Mouse (Mus musculus): Measurements from ENCODE around the gene Glrx. TPM values are rescaled to one million over a fixed set of nuclear protein-coding genes. Genes with fewer than 3 reads are reported as not detected.

Glrx gene
- 118 and 120 TPM in 2 replicates for polyA plus RNA-seq (2015; fragmentation: Nextera tagmentation; extraction: Ambion mirVana)

GRCm38 (mm10) chr13:75839719-75840481, at the start of gene Glrx:
Glrx (plus strand) TSS chr13:75839868.
- peak; percentile 81 for ATAC-seq (ENCODE audit: insufficient number of reproducible peaks, low FRiP score, low TSS enrichment, low read depth)
- H3K27ac ChIP-seq = peak within 1 kb of the TSS; percentile 71
- WGBS = under 1% methylated on average over 12 of the region's 12 CpGs
- peak within 1 kb of the TSS; percentile 55 for H3K4me3 ChIP-seq
- no peaks in the 10 kb centered on the region for H3K9me3 ChIP-seq
- peak within 1 kb of the TSS; percentile 74 for H3K4me2 ChIP-seq
- peak within 1 kb of the TSS; percentile 39; the same call in 1 of the 2 replicates for H3K9ac ChIP-seq
- no peaks in the 10 kb centered on the region for H3K27me3 ChIP-seq
- peaks cover 13% of the 10 kb centered on the region for H3K4me1 ChIP-seq
- H3K36me3 ChIP-seq = no peaks in the 10 kb centered on the region

GRCm38 (mm10) chr13:75790550-75791205, 49.0 kb upstream of the Glrx start:
- no peaks in the 10 kb centered on the region for H3K27me3 ChIP-seq
- H3K27ac ChIP-seq = no peak overlapping the region
- no peaks in the 10 kb centered on the region for H3K36me3 ChIP-seq
- 78% methylated on average over 1 of the region's 1 CpGs for WGBS
- H3K9me3 ChIP-seq = no peaks in the 10 kb centered on the region
- ATAC-seq (ENCODE audit: insufficient number of reproducible peaks, low FRiP score, low TSS enrichment, low read depth) = no peak
- H3K4me2 ChIP-seq = no peak overlapping the region
- H3K4me1 ChIP-seq = no peaks in the 10 kb centered on the region
- no peak overlapping the region for H3K9ac ChIP-seq
- H3K4me3 ChIP-seq = no peak overlapping the region

GRCm38 (mm10) chr13:75793863-75794629, 45.6 kb upstream of the Glrx start:
- Histone ChIP-seq H3K36me3 (no peaks in the 10 kb centered on the region), H3K4me2 (no peak overlapping the region), H3K9me3 (no peaks in the 10 kb centered on the region), H3K9ac (no peak overlapping the region), H3K4me1 (no peaks in the 10 kb centered on the region), H3K27me3 (no peaks in the 10 kb centered on the region), H3K27ac (no peak overlapping the region), H3K4me3 (no peak overlapping the region)
- 58% methylated on average over 6 of the region's 6 CpGs for WGBS
- no peak for ATAC-seq (ENCODE audit: insufficient number of reproducible peaks, low FRiP score, low TSS enrichment, low read depth)

- 25% methylated on average over 18 of the region's 18 CpGs for WGBS
- H3K9ac ChIP-seq = no peak overlapping the region
- peak overlapping the region; percentile 27 for H3K4me3 ChIP-seq
- H3K36me3 ChIP-seq = no peaks in the 10 kb centered on the region
- ATAC-seq (ENCODE audit: insufficient number of reproducible peaks, low FRiP score, low TSS enrichment, low read depth) = peak; percentile 81
- H3K27ac ChIP-seq = no peak overlapping the region
- H3K27me3 ChIP-seq = no peaks in the 10 kb centered on the region
- no peaks in the 10 kb centered on the region for H3K9me3 ChIP-seq
- H3K4me1 ChIP-seq = no peaks in the 10 kb centered on the region
- H3K4me2 ChIP-seq = peak overlapping the region; percentile 45
Observed at GRCm38 (mm10) chr13:75797369-75798141, 42.1 kb upstream of the Glrx start.

GRCm38 (mm10) chr13:75798413-75799302, 41.0 kb upstream of the Glrx start:
- Histone ChIP-seq H3K27me3 (no peaks in the 10 kb centered on the region), H3K36me3 (no peaks in the 10 kb centered on the region), H3K27ac (peak overlapping the region; percentile 17; the same call in 1 of the 2 replicates), H3K4me2 (no peak overlapping the region), H3K4me3 (no peak overlapping the region), H3K4me1 (no peaks in the 10 kb centered on the region), H3K9ac (no peak overlapping the region), H3K9me3 (no peaks in the 10 kb centered on the region)
- ATAC-seq (ENCODE audit: insufficient number of reproducible peaks, low FRiP score, low TSS enrichment, low read depth) = no peak
- 62% methylated on average over 7 of the region's 7 CpGs for WGBS

- Histone ChIP-seq H3K36me3 (no peaks in the 10 kb centered on the region), H3K4me3 (no peak overlapping the region), H3K27me3 (no peaks in the 10 kb centered on the region), H3K9me3 (no peaks in the 10 kb centered on the region), H3K27ac (no peak overlapping the region), H3K9ac (no peak overlapping the region), H3K4me1 (no peaks in the 10 kb centered on the region), H3K4me2 (no peak overlapping the region)
- no peak for ATAC-seq (ENCODE audit: insufficient number of reproducible peaks, low FRiP score, low TSS enrichment, low read depth)
- WGBS = 90% methylated on average over 3 of the region's 3 CpGs
Observed at GRCm38 (mm10) chr13:75799421-75799820, 40.2 kb upstream of the Glrx start.

- H3K4me3 ChIP-seq = no peak overlapping the region
- H3K27me3 ChIP-seq = no peaks in the 10 kb centered on the region
- no peaks in the 10 kb centered on the region for H3K9me3 ChIP-seq
- H3K27ac ChIP-seq = no peak overlapping the region
- WGBS = 72% methylated on average over 1 of the region's 1 CpGs
- no peaks in the 10 kb centered on the region for H3K36me3 ChIP-seq
- no peaks in the 10 kb centered on the region for H3K4me1 ChIP-seq
- ATAC-seq (ENCODE audit: insufficient number of reproducible peaks, low FRiP score, low TSS enrichment, low read depth) = no peak
- no peak overlapping the region for H3K4me2 ChIP-seq
- no peak overlapping the region for H3K9ac ChIP-seq
Observed at GRCm38 (mm10) chr13:75807969-75808368, 31.7 kb upstream of the Glrx start.

DNA sequence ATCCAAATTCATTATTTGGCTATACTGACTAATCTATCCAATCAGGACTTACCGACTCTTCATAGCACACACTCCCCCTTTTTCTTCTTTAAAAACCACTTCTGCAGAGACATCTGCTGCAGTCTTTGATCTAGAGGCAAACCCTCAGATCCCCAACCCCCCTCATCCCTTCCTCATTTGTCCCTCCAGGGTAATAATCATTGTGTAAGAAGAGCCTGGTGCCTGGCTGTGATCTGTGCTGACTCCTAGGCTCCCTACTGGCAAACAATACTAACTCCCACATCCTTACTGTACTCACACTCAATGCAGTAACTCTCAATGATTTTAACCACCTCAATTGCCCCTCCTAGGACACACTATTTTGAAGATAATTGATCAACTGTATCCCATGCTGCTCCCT, 29.7 kb upstream of the Glrx start:
- Histone ChIP-seq H3K4me2 (no peak overlapping the region), H3K9me3 (no peaks in the 10 kb centered on the region), H3K4me1 (no peaks in the 10 kb centered on the region), H3K36me3 (no peaks in the 10 kb centered on the region), H3K27me3 (no peaks in the 10 kb centered on the region), H3K9ac (no peak overlapping the region), H3K4me3 (no peak overlapping the region), H3K27ac (no peak overlapping the region)
- ATAC-seq (ENCODE audit: insufficient number of reproducible peaks, low FRiP score, low TSS enrichment, low read depth) = no peak
- 51% methylated on average over 1 of the region's 1 CpGs for WGBS

DNA sequence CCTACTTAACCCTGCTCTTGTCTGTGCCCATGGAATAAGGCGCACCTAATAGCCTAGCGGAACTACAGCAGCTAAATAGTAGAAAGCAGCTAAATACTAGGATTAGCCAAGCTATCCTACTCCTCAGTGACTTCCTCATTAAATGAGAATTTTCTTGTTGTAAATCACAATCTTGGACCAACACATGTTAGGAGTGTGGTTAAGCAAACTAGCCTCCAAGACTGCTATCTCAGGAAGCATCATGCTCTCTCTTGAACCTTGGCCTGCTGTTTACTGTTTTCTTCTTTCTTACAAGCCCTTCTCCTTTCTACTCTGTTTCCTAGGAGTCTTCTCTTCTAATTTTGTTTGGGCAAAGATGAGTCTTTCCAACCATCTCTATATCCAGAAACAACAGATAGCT, 22.5 kb upstream of the Glrx start:
- no peaks in the 10 kb centered on the region for H3K4me1 ChIP-seq
- WGBS = 94% methylated on average over 2 of the region's 2 CpGs
- H3K36me3 ChIP-seq = no peaks in the 10 kb centered on the region
- no peak overlapping the region for H3K27ac ChIP-seq
- H3K27me3 ChIP-seq = no peaks in the 10 kb centered on the region
- no peak overlapping the region for H3K9ac ChIP-seq
- H3K4me2 ChIP-seq = no peak overlapping the region
- H3K4me3 ChIP-seq = no peak overlapping the region
- ATAC-seq (ENCODE audit: insufficient number of reproducible peaks, low FRiP score, low TSS enrichment, low read depth) = no peak
- no peaks in the 10 kb centered on the region for H3K9me3 ChIP-seq

DNA sequence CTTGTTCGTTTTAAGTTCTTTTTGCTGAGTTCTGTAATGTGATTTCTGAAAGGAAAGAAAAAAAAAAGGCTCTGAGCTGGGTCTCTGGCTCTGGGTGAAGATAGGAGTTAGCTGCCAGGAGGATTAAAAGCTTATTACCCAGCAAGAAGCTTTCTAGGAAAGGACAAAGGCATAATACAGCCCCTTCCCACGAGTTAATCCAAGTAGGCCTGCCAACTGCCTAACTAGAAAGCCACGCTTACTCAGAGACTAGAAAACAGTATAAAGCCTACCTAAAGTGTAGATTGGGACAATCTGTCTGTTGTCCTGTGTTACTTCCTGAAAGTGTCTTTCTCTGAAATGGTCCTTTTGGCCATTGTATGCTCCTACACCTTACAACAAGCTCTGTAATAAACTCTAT, 21.2 kb upstream of the Glrx start:
- Histone ChIP-seq H3K27ac (no peak overlapping the region), H3K9me3 (no peaks in the 10 kb centered on the region), H3K4me1 (no peaks in the 10 kb centered on the region), H3K27me3 (no peaks in the 10 kb centered on the region), H3K36me3 (no peaks in the 10 kb centered on the region), H3K4me3 (no peak overlapping the region), H3K9ac (no peak overlapping the region), H3K4me2 (no peak overlapping the region)
- no peak for ATAC-seq (ENCODE audit: insufficient number of reproducible peaks, low FRiP score, low TSS enrichment, low read depth)
- WGBS = 44% methylated on average over 3 of the region's 3 CpGs
